Mouse (Mus musculus) cerebellum, adult 11 months (tissue): ENCODE data around the gene Ccdc174.
A peak's percentile ranks its signal among the peaks of the same experiment; 100 is the strongest.
"Not testable (repeated sequence)": the region's sequence is repeated elsewhere in the genome, so short reads cannot be mapped to it uniquely, and the experiment has no call there.

Source experiments
- DNase-seq: peaks from one replicate; pipeline ENCODE4 v3.0.0; 2022

Gene Ccdc174

DNA sequence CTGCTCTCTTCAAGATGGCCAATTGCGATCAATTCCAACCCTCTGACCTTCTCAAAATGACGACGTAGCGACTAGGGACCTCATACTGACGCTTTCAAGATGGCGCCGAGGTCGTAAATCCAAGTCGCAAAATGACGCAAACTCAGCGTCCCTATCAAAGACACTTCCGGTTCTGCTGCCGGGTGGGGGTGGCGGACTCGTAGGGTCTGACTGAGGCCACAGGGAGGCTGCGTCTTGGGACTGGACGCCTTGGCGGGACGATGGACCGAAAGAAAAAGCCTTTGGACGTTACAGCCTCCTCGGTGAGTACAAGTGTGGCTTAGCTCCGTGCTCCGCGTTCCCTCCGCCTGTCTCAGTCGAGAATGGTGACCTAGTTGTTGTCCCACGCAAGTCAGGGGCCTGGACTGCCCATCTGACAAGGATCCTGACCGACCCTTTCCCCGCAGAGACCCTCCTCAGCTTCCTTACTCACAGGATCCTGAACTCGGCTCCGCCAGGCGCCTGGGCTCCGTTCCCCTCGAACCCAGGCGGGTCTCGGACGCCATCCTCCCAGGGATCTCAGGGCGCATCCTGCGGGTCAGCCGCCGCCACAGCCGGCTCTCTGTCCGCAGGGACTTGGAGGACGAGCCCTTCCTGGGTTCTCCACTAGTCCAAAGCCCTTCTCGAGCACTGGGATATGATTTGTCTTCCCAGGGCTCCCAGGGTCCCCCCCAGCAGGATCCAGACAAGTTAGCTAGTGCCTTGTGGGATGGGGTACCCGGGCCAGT, at the start of gene Ccdc174:
TSS of gene Ccdc174 (plus strand) at position 169 of the 767 bp plus-strand sequence.
- peak; percentile 90 for DNase-seq

DNA sequence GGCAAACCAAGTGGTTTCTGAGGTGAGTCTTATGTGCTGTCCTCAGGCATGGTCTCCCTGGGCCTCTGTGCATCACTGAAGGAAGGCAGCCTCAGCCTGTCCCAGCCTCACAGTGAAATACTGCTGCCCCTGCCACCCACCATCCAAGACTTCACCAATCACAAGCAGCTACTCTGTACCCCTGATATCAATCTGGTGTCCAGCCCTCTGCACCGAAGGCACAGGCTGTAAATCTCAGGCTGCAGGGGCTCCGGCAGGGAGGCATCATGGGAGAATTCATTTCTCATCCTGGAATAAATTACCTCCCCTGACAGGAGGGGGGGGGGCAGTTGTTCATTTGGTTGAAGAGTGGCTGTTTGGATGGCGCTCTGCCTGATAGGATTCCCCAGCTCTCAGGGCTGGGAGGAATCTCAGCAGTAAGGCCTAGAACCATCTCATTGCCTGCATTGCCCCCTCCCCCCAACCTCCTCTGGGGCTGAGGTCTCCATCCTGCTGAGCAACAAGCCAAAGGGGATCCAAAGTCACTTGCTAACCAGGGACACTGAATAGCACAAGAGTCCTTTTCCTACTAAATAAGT, 44.9 kb upstream of the Ccdc174 start:
- DNase-seq, result no peak

DNA sequence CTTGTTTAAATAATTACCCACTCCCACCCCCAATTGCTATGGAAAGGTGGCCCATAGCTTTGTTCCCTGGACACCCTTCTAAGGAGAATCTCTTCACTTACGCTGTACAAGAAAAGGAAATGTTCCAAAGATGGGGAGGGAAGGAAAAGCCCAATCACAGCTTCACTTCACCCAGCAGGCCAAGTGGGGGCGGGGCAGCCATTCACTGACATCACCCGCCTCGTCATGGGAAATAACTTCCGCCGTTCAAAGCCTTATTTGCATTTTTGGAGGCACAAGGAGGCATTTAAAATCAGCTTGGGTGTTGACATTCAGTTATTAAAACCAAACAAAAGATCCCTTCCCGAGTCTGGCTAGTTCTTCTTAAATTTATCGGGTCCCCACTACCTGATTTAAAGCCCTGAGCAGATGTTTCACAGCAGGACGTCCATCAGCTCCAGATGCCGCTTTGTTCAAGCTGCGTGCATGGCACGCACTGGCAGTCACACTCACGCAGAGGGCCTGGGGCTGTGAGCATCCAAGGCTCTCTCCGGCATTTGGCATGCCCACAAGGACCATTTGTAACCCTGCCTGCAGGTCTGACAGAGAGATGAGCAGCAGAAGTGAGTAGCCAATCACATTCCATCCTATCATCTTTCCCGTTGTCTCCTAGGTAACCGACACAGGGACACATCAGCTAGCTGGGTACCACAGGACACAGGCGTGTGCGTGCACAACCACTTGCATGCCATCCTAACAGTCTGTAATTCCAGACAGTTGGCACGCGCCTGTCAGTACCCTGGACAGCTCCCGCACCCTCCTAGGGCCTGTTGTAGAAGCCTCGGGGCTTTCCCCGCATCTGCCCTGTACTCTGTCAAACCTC, 38.6 kb upstream of the Ccdc174 start:
- DNase-seq, result no peak

DNA sequence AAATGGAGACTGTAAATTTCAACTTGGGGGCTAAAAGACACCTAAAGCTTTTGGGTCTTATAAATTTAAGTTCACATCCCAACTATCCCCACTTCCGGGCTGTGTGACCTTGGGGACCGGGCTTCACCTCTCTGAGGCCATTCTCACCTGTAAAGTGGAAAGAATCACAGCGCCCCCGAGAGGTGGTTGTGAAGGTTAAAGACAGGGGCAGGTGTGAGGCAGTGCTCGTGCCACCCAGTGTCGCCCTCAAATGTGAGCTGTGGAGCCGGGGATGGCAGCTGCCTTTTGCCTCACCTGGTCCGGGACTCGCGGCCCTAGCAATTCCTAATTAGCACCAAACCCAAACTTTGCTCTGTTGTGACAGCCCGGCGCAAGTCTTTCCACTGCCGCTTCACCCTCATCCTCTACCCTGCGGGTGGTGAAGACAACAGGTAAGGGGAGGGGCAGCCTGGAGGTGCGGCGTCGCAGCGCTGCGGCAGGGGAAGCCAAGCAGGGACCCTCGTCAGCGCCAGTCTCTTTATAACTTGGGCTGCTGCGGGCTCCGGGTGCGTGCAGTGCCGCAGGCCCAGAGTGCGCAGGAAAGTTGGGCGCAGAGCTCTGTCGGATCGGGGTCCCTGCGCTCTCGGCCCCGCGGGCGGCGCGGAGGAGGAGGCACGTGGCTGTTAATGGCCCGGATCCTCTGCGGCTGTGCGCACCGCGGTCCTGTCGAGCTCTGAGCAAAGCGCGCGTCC, 34.8 kb upstream of the Ccdc174 start:
- DNase-seq, result no peak

DNA sequence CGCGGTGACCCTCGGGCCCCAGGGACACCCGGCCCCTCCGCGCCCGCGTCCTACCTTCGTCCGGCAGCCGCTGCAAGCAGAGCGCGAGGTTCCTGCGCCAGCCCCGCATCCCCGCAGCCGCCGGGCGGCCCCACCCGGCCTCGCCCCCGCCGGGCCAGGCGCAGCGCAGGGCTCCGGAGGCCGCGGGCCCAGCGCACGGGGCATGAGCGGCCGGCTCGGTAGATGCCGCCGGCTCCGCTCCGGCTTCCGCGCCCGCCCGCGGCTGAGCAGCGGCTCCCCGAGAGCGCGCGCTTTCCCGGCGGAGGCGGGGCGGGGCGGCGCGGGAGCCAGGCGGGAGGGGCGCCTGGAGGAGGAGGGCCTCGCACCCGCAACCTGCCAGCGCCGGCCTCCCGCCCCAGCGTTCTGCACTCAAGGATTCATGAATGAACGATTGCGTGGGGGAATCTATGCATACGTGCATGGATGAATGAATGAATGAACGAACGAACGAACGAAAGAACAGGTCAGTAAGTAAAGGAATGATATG, 34.2 kb upstream of the Ccdc174 start:
- no peak for DNase-seq

DNA sequence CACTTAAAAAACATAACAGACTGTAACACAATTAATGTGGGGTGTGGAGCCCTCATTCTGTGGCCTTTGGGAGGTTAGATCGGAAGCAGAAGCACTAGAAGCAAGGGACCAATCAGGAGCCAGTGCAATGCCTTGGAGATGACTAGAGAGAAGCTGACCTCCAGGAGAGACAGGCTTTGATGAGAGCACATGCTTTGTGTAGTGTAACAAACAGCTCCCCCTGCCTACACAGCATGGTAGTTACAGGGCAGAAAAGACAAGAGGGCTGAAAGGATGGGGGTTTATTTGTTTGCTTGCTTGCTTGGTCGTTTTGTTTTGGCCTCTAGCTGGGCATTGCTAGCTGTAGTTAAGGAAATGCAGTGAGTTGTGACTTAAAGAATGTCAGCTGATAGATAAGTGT, 25.3 kb upstream of the Ccdc174 start:
- DNase-seq, result no peak

DNA sequence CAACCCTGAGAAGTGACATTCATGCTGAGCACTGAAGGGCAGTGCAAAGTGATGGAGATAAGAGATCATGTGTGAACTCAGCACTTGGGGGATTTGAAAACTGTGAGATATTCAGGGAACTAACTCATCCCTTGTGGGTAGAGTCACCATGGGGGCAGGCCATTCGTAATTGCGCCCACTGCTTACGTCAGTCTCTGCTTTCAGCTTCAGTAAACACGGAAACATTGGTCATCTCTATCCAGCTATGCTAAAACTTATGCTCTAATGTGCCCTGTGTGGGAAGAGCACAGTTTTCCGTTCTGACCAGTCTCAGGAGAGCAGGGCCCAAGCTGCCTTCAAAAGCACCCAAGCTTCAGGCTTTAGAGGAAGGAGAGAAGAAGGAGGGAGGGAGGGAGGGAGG, 19.5 kb upstream of the Ccdc174 start:
- DNase-seq, result no peak

DNA sequence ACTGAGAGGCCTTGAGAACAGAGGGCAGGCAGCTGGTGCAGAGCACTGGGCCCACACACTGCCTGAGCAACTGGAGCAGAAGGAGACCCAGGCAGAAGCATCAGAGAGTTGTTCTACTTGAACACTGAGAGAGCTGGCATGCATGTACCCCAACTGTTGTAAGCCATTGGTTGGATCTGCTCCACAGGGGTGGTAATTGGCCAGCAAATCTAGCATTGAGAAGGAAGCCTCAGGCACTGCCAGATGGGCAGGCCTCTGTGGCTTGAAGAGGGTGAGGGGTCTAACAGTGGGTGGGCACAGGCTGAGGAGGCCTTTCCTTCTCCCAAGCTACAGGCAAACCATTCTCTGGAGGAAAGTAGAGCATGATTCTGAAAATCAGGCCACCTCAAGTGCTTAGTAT, 15.0 kb upstream of the Ccdc174 start:
- no peak for DNase-seq

DNA sequence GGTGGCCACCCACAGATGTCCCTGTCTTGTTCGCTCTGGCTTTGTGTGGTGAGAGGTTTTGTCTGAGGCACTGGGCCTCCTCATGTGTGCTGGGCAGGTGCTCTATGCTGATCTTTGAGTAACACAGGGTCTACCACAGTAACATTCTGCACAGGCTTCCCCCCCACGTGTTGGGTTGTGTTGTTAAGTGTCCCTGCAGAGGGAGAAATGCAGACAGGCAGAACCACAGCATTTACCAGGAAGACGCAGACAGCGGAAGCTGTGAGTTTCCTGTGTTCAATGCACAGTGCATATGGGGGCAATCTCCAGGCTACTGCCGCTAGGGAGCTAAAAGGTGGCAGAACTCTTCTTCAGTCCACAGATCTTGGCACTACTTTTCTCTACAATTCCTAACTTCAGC, 13.3 kb upstream of the Ccdc174 start:
- no peak for DNase-seq

DNA sequence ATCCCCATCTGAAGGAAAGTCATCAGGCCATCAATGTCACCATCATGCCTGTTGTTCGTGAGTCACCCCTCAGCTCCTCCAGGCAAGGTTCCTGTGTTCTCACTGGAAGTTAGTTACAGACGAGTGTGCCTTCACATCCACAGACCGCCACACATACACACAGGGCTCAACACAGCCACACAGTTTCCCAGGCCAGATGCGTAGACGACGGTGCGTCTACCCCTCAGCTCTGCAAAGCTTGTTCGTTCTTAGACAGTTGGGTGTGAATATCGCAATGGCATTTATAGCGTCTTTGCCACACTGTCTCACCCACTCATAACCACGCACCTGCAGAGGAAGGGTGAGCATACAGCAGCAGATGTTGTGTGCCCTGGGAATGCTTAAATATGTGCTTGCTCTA, 12.3 kb upstream of the Ccdc174 start:
- no peak for DNase-seq

DNA sequence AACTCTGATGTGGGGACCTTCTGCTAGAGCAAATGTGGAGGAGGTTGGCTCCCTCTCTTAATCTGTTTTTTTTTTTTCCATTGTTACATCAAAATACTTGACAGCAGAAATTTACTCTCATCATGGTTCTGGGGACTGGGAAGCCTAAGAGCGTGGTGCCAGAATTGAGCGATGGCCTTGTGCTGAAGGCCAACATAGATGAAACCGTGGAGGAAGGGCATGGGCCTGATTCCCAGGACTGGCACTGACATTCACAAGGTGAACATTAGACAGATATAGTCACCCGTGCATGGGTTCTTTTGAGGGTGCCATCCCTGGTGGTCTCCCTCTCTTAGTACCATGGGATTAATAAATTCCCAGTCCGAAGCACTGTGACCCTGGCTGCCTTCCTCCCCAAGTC, 9.8 kb upstream of the Ccdc174 start:
- no peak for DNase-seq

DNA sequence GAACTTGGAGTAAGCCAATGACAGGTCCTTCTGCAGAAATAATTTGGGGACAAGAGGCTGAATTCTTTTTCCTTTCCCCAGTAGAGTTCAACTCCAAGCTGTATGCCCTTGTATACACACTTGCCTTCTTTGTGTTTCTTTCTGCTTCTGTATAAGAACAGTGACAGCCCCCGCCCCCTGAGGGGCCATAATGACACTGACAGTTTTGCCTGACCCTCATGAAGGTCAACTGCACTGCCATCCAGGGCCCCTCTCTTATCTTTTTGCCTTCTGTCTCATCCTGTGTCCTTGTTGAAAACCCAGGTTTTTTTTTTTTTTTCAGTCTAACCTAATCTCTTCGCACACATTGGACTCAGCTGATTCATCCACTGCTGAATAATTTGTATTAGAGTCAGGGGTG, 5.1 kb upstream of the Ccdc174 start:
- no peak for DNase-seq

DNA sequence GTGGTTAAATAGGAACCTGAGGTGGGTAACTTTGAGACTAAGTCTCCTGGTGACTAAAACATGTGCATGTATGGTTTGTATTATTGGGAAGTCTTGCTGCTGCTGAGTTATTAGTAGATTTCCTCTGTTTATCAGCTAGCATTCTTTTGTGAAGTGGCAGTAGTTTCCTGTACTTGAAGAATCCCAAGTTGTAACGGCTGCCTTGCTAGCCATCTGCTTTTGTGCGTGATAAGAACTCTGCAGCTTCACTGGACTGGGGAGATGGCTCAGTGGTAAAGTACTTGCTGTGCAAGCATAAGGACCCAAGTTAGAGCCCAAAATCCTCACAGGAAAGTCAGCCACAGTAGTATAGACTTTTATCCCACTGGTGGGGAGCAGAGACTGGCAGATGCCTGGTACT, 6.0 kb downstream of the Ccdc174 start:
- DNase-seq, result no peak

DNA sequence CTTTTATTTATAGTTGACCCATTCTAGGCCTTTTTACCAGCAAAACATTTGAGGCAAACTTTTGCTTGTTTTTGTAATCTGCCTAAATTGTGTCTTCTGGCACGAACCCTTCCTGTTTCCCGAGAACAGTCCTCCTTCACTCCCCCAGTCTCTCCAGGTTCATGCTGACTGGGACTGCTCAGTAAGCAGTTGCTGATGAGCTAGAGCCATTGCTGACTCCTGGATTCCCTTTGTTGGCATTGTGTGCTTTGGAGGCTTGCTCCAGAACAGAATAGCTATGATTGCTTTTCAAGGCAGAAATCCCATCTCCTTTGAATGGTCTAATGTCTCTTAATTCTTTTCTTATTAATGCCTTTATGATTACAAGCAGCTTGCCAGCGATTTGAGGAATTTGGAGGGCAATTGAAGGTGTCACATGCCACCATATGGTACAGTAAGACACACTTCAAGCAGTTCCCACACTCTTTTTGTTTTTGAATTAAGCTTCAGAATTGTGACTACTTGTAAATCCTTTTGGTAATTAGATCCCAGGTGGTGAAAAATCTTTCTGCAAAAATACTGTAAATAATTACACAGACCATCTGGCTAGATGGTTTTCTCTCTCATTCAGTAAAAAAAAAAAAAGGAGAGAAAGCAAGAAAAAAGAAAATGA, 11.5 kb downstream of the Ccdc174 start:
- DNase-seq, result no peak

DNA sequence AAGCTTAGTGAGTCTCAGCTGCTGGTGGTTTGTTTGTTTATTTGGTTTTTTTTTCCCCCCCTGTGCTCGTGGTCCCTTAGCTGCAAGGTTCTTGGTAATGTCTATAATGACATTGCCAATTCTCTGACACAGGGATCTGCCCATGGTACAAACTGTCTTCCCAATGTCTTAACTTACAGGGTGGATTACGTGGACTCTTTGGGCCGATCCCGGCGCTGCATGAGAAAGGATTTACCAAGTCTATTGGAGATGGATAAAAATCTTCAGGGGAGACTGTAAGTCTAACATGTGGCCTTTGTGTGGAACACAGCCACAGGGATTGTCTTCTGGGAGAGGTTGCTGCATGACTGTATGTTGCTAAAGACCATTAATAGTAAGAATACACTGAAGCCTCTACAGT, 12.8 kb downstream of the Ccdc174 start:
- DNase-seq, result no peak

DNA sequence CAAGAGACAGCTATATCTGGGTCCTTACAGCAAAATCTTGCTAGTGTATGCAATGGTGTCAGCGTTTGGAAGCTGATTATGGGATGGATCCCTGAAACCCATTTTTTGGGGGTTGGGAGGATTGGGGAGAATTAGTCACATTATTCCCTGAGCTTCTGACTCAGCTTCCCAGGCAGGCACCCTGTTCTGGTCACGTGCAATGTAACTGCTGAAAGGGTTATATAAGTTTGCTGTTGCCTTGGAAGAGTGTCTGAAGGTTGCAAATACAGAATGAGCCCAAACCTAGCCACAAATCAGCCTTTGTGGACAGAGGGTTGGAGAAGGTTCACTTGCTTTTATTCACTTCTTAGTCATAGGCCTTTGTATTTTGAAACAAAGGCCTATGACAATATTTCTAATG, 13.9 kb downstream of the Ccdc174 start:
- no peak for DNase-seq

DNA sequence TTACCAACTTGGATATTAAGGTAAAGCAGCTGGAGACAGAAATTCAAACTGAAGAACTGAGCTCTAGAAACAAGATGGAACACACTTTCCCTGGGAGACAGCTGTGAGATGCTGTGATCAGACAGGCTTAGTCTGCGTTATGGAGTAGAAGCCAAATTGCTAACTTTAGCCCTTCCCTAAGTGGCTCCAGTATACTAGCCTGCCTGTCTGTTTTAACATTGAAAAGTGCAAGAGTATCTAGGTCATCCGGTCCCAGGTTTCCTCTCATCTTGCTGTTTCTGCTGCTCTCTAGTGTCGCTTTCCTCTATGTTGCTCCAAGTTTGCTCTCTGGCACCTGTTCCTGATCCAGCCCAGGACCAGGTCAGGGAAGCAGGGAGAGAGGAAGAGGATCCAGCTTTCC, 18.9 kb downstream of the Ccdc174 start:
- DNase-seq, result no peak

DNA sequence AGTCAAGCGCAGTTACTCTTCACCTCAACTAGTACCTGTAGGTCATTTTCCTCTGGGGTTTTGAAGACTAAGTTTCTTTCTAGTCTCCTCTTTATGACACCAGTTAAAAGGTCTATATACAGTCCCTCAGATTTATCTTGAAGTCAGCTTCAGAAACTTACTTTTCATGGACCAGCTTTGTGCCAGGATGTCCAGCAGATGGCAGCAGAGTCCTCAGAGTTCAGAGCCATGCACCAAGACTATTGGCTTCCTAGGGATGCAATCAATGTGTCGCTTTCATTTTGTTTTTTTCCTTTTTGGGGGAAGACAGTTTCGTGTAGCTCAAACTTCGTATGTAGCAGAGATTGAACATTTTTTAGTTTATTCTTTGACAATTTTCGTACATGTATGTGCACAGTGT, 23.7 kb downstream of the Ccdc174 start:
- DNase-seq, result peak; percentile 37

DNA sequence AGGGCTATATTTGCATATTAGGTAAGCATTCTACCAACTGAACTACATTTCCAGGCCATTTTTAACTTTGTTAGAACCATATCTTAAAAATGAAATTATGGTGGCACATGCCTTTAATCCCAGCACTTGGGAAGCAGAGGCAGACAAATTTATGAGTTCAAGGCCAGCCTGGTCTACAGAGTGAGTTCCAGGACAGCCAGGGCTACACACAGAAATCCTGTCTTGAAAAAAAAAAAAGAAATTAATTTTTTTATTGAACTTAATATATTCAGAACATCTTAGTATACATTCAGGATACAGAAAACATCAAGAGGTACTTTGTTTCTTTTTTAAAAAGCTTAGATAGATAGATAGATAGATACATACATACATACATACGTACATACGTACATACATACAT, 24.7 kb downstream of the Ccdc174 start, which contains the start of gene 4930590J08Rik:
TSS of gene 4930590J08Rik (plus strand) at position 301 of the 400 bp plus-strand sequence.
- DNase-seq, result not testable (repeated sequence)

DNA sequence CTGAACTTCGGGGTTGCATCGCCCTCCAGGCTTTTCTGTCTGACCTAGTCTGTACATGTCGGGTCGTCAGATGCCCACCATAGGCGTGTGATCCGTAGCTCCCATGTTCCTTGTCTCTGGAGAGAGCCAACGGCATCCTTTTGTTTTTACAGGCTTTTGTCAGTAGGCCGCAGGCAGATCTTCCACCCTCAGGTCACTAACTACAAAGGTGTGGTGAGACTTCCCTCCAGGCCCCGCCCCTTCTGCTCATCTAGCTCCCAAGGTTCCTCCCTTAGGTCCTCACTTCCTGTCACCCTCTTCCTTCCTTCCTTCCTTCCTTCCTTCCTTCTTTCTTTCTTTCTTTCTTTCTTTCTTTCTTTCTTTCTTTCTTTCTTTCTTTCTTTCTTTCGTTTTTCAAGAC, 36.2 kb downstream of the Ccdc174 start:
- no peak for DNase-seq

DNA sequence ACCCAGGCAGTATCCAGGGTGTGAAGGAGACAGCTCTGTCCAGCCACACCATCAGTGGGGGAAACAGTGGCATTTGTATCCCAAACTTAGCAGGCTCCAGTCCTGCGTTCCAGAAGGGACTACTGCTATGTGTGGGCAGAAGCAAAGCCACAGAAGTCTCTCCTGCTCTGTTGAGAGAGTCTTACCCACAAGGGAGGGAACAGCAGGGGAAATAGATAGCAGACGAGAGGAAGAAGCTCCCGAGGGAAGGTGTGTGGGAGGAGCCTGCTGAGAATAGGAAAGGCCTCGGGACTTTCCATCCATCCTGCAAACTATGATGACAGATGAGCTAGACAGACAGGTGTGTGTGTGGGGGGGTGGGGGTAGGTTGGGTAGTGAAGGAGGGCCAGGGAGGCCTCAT, 39.4 kb downstream of the Ccdc174 start:
- DNase-seq, result no peak

DNA sequence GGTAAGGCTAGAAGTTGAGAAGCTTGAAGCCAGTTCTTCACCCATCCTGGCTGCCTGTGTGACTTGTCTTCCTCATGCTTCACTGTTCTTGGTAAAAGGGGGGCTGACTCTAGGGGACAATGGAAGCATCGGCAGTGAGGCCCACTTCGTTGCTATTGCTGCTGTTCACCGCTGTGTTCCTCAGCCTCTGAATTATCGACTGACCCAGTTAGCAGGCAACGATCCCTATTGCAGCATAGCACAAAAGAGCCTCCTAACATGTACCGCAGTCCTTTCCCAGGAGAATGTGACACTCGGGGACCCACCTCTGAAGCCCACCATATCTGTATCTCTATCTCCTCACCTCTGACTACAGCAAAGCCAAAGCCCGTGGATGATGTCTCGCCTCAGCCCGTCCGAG, 39.9 kb downstream of the Ccdc174 start:
- no peak for DNase-seq
